Mouse (Mus musculus): Measurements from ENCODE around the gene Gm7029. TPM values are rescaled to one million over a fixed set of nuclear protein-coding genes. Genes with fewer than 3 reads are reported as not detected.
A peak's percentile ranks its signal among the peaks of the same experiment; 100 is the strongest.

Gm7029 gene
- total and polyA plus RNA-seq, 3 experiments = not detected

DNA sequence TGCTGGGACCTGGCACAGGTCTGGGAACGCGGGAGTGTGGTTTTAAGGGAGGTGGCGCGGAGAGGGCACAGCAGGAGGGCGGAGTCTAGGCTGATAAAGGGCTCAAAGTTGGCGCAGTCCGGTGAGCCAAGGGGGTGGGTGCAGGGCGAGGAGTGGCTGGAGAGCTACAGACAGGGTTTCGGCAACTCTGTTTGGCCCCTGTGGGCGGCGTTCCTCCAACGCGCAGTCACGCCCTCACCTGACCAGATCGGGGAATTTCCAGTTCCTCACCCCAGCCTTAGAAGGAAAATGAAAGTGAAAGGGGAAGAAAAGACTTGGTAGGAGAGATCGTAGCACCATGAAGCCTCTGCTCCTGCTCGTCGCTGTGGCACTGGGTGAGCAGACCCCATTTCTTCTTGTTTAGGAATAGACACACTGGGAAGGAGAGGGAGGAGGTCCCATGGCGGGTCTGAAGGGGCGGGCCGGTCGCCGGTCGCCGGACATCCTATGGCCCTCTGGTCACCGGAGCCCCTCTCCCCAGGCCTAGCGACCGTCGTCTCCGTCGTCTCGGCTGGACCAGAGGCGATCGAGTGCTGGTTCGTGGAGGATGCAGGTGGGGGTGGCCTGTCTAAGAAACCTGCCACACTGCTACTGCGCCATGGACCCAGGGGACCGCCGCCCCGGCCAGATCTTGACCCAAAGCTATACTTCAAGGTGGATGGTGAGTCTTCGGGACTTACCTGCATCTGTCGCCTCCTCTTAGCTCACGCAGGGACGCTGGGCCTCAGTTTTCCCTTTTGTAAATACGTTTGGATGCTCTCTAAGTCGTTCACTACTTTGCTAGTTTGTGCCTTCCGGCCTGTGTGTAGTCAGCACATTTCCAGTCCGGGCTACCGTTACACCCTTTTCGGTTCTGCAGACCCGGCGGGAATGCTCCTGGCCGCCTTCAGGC is 46.0 kb downstream of the Gm7029 start:
- H3K9ac ChIP-seq (ENCODE audit: control insufficient read depth, low read depth, low read length, poor library complexity, severe bottlenecking) = peak overlapping the region; percentile 73
- H3K9me3 ChIP-seq (replicated peaks; ENCODE audit: insufficient read depth, low read length) = no peaks in the 10 kb centered on the region
- peak; percentile 91 for DNase-seq (ENCODE audit: low read depth, low spot score)
- H3K27ac ChIP-seq (ENCODE audit: control insufficient read depth, low read depth, low read length) = peak overlapping the region; percentile 66
- peak overlapping the region; percentile 77 to 81 for H3K4me3 ChIP-seq (ENCODE audit: control insufficient read depth in 1 of 2, insufficient read depth in 1 of 2, low read depth in 2 of 2, low read length in 2 of 2)
- H3K4me1 ChIP-seq (ENCODE audit: control insufficient read depth in 1 of 2, insufficient read depth in 2 of 2, low read length in 2 of 2) = peaks cover 5 to 29% of the 10 kb centered on the region in 2 experiments
- no peaks in the 10 kb centered on the region for H3K27me3 ChIP-seq (ENCODE audit: control insufficient read depth in 1 of 2, insufficient read depth in 2 of 2, low read length in 2 of 2)
- H3K36me3 ChIP-seq (ENCODE audit: control insufficient read depth in 1 of 2, insufficient read depth in 2 of 2, low read length in 2 of 2) = peaks cover 0 to 13% of the 10 kb centered on the region in 2 experiments; a peak in 3 of 4 replicates
- H3K79me2 ChIP-seq (ENCODE audit: control insufficient read depth, insufficient read depth, low read length, poor library complexity) = peaks cover 8% of the 10 kb centered on the region
- no peak for TF ChIP-seq TAL1 (IDR thresholded peaks at IDR 0.05; ENCODE audit: low read length)
- 0 out of 2 replicates have a peak, but pooled peaks have one; percentile 8 for TF ChIP-seq CHD2 (IDR thresholded peaks at IDR 0.05; ENCODE audit: low read length)
- peak; percentile 76; the same call in 1 of the 2 replicates for TF ChIP-seq BHLHE40 (IDR thresholded peaks at IDR 0.05; ENCODE audit: borderline replicate concordance, low read depth, low read length)
- TF ChIP-seq RAD21 (IDR thresholded peaks at IDR 0.05; ENCODE audit: low read depth, low read length) = no peak; the same call in 1 of the 2 replicates
- TF ChIP-seq USF1 (IDR thresholded peaks at IDR 0.05; ENCODE audit: low read depth, low read length) = peak; percentile 69
- no peak for TF ChIP-seq ZMIZ1 (IDR thresholded peaks at IDR 0.05; ENCODE audit: low read depth, low read length)
- peak; percentile 54 for TF ChIP-seq TCF12 (IDR thresholded peaks at IDR 0.05; ENCODE audit: low read depth, low read length)
- TF ChIP-seq KAT2A (conservative IDR thresholded peaks at IDR 0.05; ENCODE audit: low read depth, low read length) = no peak
- peak; percentile 56; the same call in 1 of the 2 replicates for TF ChIP-seq POLR2AphosphoS2 (IDR thresholded peaks at IDR 0.05; ENCODE audit: low read length)
- TF ChIP-seq HCFC1 (IDR thresholded peaks at IDR 0.05; ENCODE audit: low read depth, low read length) = peak; percentile 68
- TF ChIP-seq ELF1 (IDR thresholded peaks at IDR 0.05; ENCODE audit: low read depth, low read length) = 0 out of 2 replicates have a peak, but pooled peaks have one; percentile 13
- TF ChIP-seq MAZ (IDR thresholded peaks at IDR 0.05; ENCODE audit: low read depth, low read length) = no peak; the same call in 1 of the 2 replicates
- no peak for TF ChIP-seq CHD1 (IDR thresholded peaks at IDR 0.05; ENCODE audit: low read depth, low read length)
- no peak for TF ChIP-seq MEF2A (IDR thresholded peaks at IDR 0.05; ENCODE audit: extremely low read depth, insufficient replicate concordance, low read depth, low read length, poor library complexity, severe bottlenecking)
- no peak for TF ChIP-seq GATA1 (IDR thresholded peaks at IDR 0.05; ENCODE audit: low read depth, low read length)
- peak in 2 of 3 experiments; percentile 45 to 58; a peak in 4 of 6 replicates for TF ChIP-seq CTCF (IDR thresholded peaks at IDR 0.05 in 2 of 3, conservative IDR thresholded peaks at IDR 0.05 in 1 of 3; ENCODE audit: control insufficient read depth in 1 of 3, insufficient read depth in 1 of 3, low read depth in 2 of 3, low read length in 3 of 3, poor library complexity in 1 of 3, severe bottlenecking in 1 of 3)
- peak; percentile 17; the same call in 1 of the 2 replicates for TF ChIP-seq SMC3 (IDR thresholded peaks at IDR 0.05; ENCODE audit: low read depth, low read length)
- no peak for TF ChIP-seq NRF1 (IDR thresholded peaks at IDR 0.05; ENCODE audit: insufficient read depth, low read depth, low read length, poor library complexity, severe bottlenecking)
- TF ChIP-seq ZKSCAN1 (IDR thresholded peaks at IDR 0.05; ENCODE audit: low read depth, low read length) = no peak
- 0 out of 2 replicates have a peak, but pooled peaks have one; percentile 13 for TF ChIP-seq TBP (IDR thresholded peaks at IDR 0.05; ENCODE audit: low read depth, low read length)
- no peak for TF ChIP-seq USF2 (IDR thresholded peaks at IDR 0.05; ENCODE audit: borderline replicate concordance in 1 of 2, insufficient read depth in 1 of 2, low read depth in 1 of 2, low read length in 2 of 2)
- no peak for TF ChIP-seq POLR2AphosphoS5 (IDR thresholded peaks at IDR 0.05; ENCODE audit: borderline replicate concordance, low read depth, low read length)
- no peak for TF ChIP-seq MYC (IDR thresholded peaks at IDR 0.05; ENCODE audit: low read depth, low read length)
- no peak for TF ChIP-seq MYB (IDR thresholded peaks at IDR 0.05; ENCODE audit: low read depth, low read length)
- TF ChIP-seq E2F4 (IDR thresholded peaks at IDR 0.05; ENCODE audit: borderline replicate concordance, low read depth, low read length) = no peak
- TF ChIP-seq JUND (IDR thresholded peaks at IDR 0.05; ENCODE audit: low read depth, low read length) = no peak
- TF ChIP-seq NELFE (IDR thresholded peaks at IDR 0.05; ENCODE audit: low read depth, low read length) = peak; percentile 38; the same call in 1 of the 2 replicates
- TF ChIP-seq ETS1 (IDR thresholded peaks at IDR 0.05; ENCODE audit: low read depth, low read length) = peak; percentile 95
- no peak; the same call in 1 of the 2 replicates for TF ChIP-seq ZC3H11A (IDR thresholded peaks at IDR 0.05; ENCODE audit: low read depth, low read length)
- TF ChIP-seq ZNF384 (IDR thresholded peaks at IDR 0.05; ENCODE audit: low read depth, low read length) = no peak
- TF ChIP-seq MXI1 (IDR thresholded peaks at IDR 0.05; ENCODE audit: low read depth, low read length) = peak; percentile 85
- TF ChIP-seq POLR2A (IDR thresholded peaks at IDR 0.05; ENCODE audit: control insufficient read depth in 1 of 2, insufficient read depth in 1 of 2, low read depth in 1 of 2, low read length in 2 of 2, poor library complexity in 1 of 2) = peak in 1 of 2 experiments; percentile 45; a peak in 2 of 4 replicates
- peak; percentile 50; the same call in 1 of the 2 replicates for TF ChIP-seq MAX (IDR thresholded peaks at IDR 0.05; ENCODE audit: low read length)
- no peak for TF ChIP-seq RCOR1 (IDR thresholded peaks at IDR 0.05; ENCODE audit: low read depth, low read length)
